Mouse (Mus musculus): Measurements from ENCODE around the gene Slc8a2. TPM values are rescaled to one million over a fixed set of nuclear protein-coding genes. Genes with fewer than 3 reads are reported as not detected.
A peak's percentile ranks its signal among the peaks of the same experiment; 100 is the strongest.

The Slc8a2 gene
- total RNA-seq, 1 experiment = 3.1 TPM

- Histone ChIP-seq H3K4me3 (ENCODE audit: insufficient read depth in 1 of 2, low read depth in 1 of 2, low read length in 2 of 2, poor library complexity in 1 of 2, severe bottlenecking in 1 of 2) (no peak overlapping the region), H3K9ac (ENCODE audit: insufficient read depth, low read depth, low read length, poor library complexity, severe bottlenecking) (no peak overlapping the region), H3K9me3 (ENCODE audit: control insufficient read depth, insufficient read depth, low read depth, low read length) (no peaks in the 10 kb centered on the region), H3K27ac (ENCODE audit: insufficient read depth, low read depth, low read length, poor library complexity, severe bottlenecking) (no peak overlapping the region), H3K36me3 (ENCODE audit: control insufficient read depth, insufficient read depth, low read length, poor library complexity, severe bottlenecking) (no peaks in the 10 kb centered on the region), H3K4me1 (ENCODE audit: control insufficient read depth in 2 of 2, insufficient read depth in 2 of 2, low read length in 2 of 2, poor library complexity in 1 of 2) (no peaks in the 10 kb centered on the region)
- in situ Hi-C loops (cut with MboI; ENCODE audit: low sequenced_read_pairs in 2 of 2, unreplicated experiment in 2 of 2) = no loop called here
- DNase-seq (ENCODE audit: low read depth, low spot score) = peak; percentile 59
- TF ChIP-seq CHD2 (IDR thresholded peaks at IDR 0.05; ENCODE audit: low read depth, low read length) = no peak
- TF ChIP-seq MAFK (IDR thresholded peaks at IDR 0.05; ENCODE audit: insufficient read depth, low read depth, low read length) = no peak
- TF ChIP-seq ZNF384 (IDR thresholded peaks at IDR 0.05; ENCODE audit: low read depth, low read length) = no peak
- peak; percentile 49; the same call in 1 of the 2 replicates for TF ChIP-seq ZC3H11A (IDR thresholded peaks at IDR 0.05; ENCODE audit: borderline replicate concordance, low read depth, low read length)
- no peak for TF ChIP-seq HCFC1 (IDR thresholded peaks at IDR 0.05; ENCODE audit: borderline replicate concordance, insufficient read depth, low read length)
These were observed 23.9 kb downstream of the Slc8a2 start for GRCm38 (mm10) chr7:16153522-16153921.

DNA sequence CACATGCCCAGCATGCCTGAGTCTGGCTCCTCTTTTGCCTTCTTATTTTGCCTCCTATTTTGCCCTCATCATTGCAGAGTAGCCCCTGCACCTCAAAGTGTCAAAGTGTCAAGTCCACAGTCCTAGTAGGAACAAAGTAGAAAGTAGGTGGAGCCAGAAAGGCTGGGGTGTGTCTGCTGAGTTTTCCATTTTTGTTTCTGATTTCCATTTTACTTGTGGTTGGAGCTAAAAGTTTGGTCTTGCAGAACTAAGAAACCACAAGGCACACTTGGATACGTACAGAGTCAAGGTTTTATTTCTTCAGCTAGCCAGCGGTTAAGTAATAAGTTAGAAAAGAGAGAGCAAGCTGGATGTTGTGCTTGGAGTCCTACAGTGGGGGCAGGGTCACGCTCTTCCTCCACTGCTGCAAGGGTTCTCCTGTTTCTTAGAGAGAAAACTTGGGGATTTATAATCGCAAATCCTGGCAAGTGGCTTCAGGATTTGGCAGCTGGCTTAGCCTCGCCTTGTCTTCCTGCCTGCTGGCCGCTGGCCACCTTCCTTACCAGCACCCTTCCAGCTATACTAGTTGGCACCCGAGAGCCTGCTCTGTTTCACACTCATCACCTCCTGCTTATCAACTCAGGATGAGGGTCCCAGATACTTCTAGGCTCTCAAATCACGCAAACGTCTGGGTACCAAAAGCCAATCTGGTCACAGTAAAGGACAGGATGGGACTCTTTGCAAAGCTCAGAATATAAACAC is 25.7 kb downstream of the Slc8a2 start:
- TF ChIP-seq ZC3H11A (IDR thresholded peaks at IDR 0.05; ENCODE audit: borderline replicate concordance, low read depth, low read length) (no peak), ZNF384 (IDR thresholded peaks at IDR 0.05; ENCODE audit: low read depth, low read length) (no peak), CHD2 (IDR thresholded peaks at IDR 0.05; ENCODE audit: low read depth, low read length) (no peak), HCFC1 (IDR thresholded peaks at IDR 0.05; ENCODE audit: borderline replicate concordance, insufficient read depth, low read length) (no peak), MAFK (IDR thresholded peaks at IDR 0.05; ENCODE audit: insufficient read depth, low read depth, low read length) (no peak)
- no peak for DNase-seq (ENCODE audit: low read depth, low spot score)
- Histone ChIP-seq H3K9me3 (ENCODE audit: control insufficient read depth, insufficient read depth, low read depth, low read length) (no peaks in the 10 kb centered on the region), H3K4me3 (ENCODE audit: insufficient read depth in 1 of 2, low read depth in 1 of 2, low read length in 2 of 2, poor library complexity in 1 of 2, severe bottlenecking in 1 of 2) (no peak overlapping the region), H3K9ac (ENCODE audit: insufficient read depth, low read depth, low read length, poor library complexity, severe bottlenecking) (no peak overlapping the region), H3K4me1 (ENCODE audit: control insufficient read depth in 2 of 2, insufficient read depth in 2 of 2, low read length in 2 of 2, poor library complexity in 1 of 2) (peaks cover 0 to 6% of the 10 kb centered on the region in 2 experiments; a peak in 1 of 4 replicates), H3K27ac (ENCODE audit: insufficient read depth, low read depth, low read length, poor library complexity, severe bottlenecking) (no peak overlapping the region), H3K36me3 (ENCODE audit: control insufficient read depth, insufficient read depth, low read length, poor library complexity, severe bottlenecking) (no peaks in the 10 kb centered on the region)
- in situ Hi-C loops (cut with MboI; ENCODE audit: low sequenced_read_pairs in 2 of 2, unreplicated experiment in 2 of 2) = no loop called here

DNA sequence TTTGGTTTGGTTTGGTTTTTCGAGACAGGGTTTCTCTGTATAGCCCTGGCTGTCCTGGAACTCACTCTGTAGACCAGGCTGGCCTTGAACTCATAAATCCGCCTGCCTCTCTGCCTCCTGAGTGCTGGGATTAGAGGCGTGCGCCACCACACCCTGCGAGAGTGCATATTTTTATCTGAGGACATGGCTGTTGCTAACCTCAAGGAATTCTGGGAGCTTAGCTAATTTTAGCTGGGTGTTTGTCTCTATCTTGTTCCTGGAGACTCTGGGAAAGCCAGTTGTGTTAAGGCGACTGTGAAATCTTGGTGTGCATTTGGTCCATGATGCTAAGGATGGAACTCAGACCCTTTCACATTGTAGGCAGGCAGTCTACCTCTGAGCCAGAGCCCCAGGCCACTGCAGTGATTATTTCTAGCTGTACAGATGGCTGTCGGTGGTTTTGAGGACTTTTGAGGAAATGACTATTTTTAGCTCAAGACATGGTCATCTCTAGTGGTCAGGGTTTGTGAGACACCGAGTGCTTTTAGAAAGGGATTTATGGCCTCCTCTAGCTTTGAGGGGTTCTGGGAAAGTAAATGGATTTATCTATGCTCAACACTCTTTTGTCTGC is 26.6 kb downstream of the Slc8a2 start:
- Histone ChIP-seq H3K4me1 (ENCODE audit: control insufficient read depth in 2 of 2, insufficient read depth in 2 of 2, low read length in 2 of 2, poor library complexity in 1 of 2) (peaks cover 0 to 8% of the 10 kb centered on the region in 2 experiments; a peak in 1 of 4 replicates), H3K27ac (ENCODE audit: insufficient read depth, low read depth, low read length, poor library complexity, severe bottlenecking) (no peak overlapping the region), H3K9me3 (ENCODE audit: control insufficient read depth, insufficient read depth, low read depth, low read length) (no peaks in the 10 kb centered on the region), H3K9ac (ENCODE audit: insufficient read depth, low read depth, low read length, poor library complexity, severe bottlenecking) (no peak overlapping the region), H3K36me3 (ENCODE audit: control insufficient read depth, insufficient read depth, low read length, poor library complexity, severe bottlenecking) (no peaks in the 10 kb centered on the region), H3K4me3 (ENCODE audit: insufficient read depth in 1 of 2, low read depth in 1 of 2, low read length in 2 of 2, poor library complexity in 1 of 2, severe bottlenecking in 1 of 2) (no peak overlapping the region)
- in situ Hi-C loops (cut with MboI; ENCODE audit: low sequenced_read_pairs in 2 of 2, unreplicated experiment in 2 of 2) = no loop called here
- no peak for DNase-seq (ENCODE audit: low read depth, low spot score)
- no peak for TF ChIP-seq ZC3H11A (IDR thresholded peaks at IDR 0.05; ENCODE audit: borderline replicate concordance, low read depth, low read length)
- no peak for TF ChIP-seq MAFK (IDR thresholded peaks at IDR 0.05; ENCODE audit: insufficient read depth, low read depth, low read length)
- TF ChIP-seq CHD2 (IDR thresholded peaks at IDR 0.05; ENCODE audit: low read depth, low read length) = no peak
- no peak for TF ChIP-seq HCFC1 (IDR thresholded peaks at IDR 0.05; ENCODE audit: borderline replicate concordance, insufficient read depth, low read length)
- no peak for TF ChIP-seq ZNF384 (IDR thresholded peaks at IDR 0.05; ENCODE audit: low read depth, low read length)

DNA sequence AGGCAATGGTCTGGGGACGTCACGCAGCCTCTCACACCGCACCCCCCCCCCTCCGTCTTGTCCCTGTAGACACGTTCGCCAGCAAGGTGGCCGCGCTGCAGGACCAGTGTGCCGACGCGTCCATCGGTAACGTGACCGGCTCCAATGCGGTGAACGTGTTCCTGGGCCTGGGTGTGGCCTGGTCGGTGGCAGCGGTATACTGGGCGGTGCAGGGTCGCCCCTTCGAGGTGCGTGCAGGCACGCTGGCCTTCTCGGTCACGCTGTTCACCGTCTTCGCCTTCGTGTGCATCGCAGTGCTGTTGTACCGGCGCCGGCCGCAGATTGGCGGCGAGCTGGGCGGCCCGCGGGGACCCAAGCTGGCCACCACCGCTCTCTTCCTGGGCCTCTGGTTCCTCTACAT is 29.1 kb downstream of the Slc8a2 start:
- Histone ChIP-seq H3K36me3 (ENCODE audit: control insufficient read depth, insufficient read depth, low read length, poor library complexity, severe bottlenecking) (no peaks in the 10 kb centered on the region), H3K4me3 (ENCODE audit: insufficient read depth in 1 of 2, low read depth in 1 of 2, low read length in 2 of 2, poor library complexity in 1 of 2, severe bottlenecking in 1 of 2) (peak overlapping the region; percentile 23 to 53; a peak in 3 of 4 replicates), H3K27ac (ENCODE audit: insufficient read depth, low read depth, low read length, poor library complexity, severe bottlenecking) (no peak overlapping the region), H3K9ac (ENCODE audit: insufficient read depth, low read depth, low read length, poor library complexity, severe bottlenecking) (peak overlapping the region; percentile 8; the same call in 1 of the 2 replicates), H3K9me3 (ENCODE audit: control insufficient read depth, insufficient read depth, low read depth, low read length) (no peaks in the 10 kb centered on the region), H3K4me1 (ENCODE audit: control insufficient read depth in 2 of 2, insufficient read depth in 2 of 2, low read length in 2 of 2, poor library complexity in 1 of 2) (peaks cover 0 to 8% of the 10 kb centered on the region in 2 experiments; a peak in 1 of 4 replicates)
- TF ChIP-seq ZNF384 (IDR thresholded peaks at IDR 0.05; ENCODE audit: low read depth, low read length) = no peak
- no peak for DNase-seq (ENCODE audit: low read depth, low spot score)
- in situ Hi-C loops (cut with MboI; ENCODE audit: low sequenced_read_pairs in 2 of 2, unreplicated experiment in 2 of 2) = no loop called here
